In the genomic region with DNA sequence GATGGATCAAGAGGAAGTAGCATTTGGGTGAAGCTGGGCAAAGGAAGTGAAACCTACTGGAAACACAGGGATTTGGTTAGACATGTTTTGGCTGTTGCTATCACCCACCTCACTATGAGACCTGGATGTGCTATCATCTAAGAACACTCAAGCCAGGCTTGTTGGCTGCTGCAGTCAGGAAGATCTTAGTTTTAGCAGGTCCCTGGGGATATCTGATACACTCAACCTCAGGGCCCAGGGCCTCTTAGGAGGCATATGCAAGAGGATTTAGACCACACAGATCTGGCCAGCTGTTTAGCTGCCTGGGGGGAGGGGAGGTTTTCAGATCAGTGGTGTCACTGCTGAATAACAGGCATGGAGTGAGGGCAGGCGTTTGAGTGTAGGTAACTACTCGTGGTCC, we compare ENCODE assay signal across 20 mouse cellular contexts. TPM values are rescaled to one million over a fixed set of nuclear protein-coding genes. Genes with fewer than 3 reads are reported as not detected.
DNase-seq lines count a peak whose midpoint lies in the region; ATAC-seq and TF ChIP-seq lines count a peak whose summit lies in the region.
"Had no signal": no experiment of that assay in that cellular context is flagged by ENCODE, and none has a peak within 500 bp of the region (broad histone marks: within the 10 kb centered on the region; RNA-seq: fewer than 3 reads in every experiment).

No protein-coding gene starts in this region.

- peak; percentile 72 for DNase-seq in midbrain, embryonic 11.5 days (ENCODE audit: low spot score, missing footprints)
- peak; percentile 50 for DNase-seq in liver, postnatal 0 days
- no peak for DNase-seq in thymus, postnatal 36 days
- no peak for DNase-seq in kidney, postnatal 14 days
- no peak for DNase-seq in left cerebral cortex, postnatal 25 days (ENCODE audit: low spot score in 2 of 2)
- DNase-seq: adrenal gland, postnatal 14 days; gastrocnemius, postnatal 25 days; lung, embryonic 14.5 days; right cerebral cortex, adult 18-20 months; thymus, postnatal 4 days had no signal

- H3K4me3 ChIP-seq in midbrain, embryonic 11.5 days (ENCODE audit: low read depth, low read length): no peak overlapping the region
- no peak overlapping the region for H3K4me3 ChIP-seq in midbrain, embryonic 13.5 days (replicated peaks)
- H3K4me3 ChIP-seq in liver, postnatal 0 days (ENCODE audit: low read depth, low read length): no peak overlapping the region
- H3K4me3 ChIP-seq: forebrain, embryonic 15.5 days; heart, embryonic 15.5 days; kidney, embryonic 15.5 days had no signal

- intact Hi-C loops in left cerebral cortex, postnatal 25 days (cut with DNase I): no loop called here

- TF ChIP-seq EP300 in liver, postnatal 0 days (IDR thresholded peaks at IDR 0.05; ENCODE audit: low read depth): peak; percentile 89

- 56% methylated on average over 2 of the region's 2 CpGs for WGBS in midbrain, embryonic 11.5 days
- 61% methylated on average over 2 of the region's 2 CpGs for WGBS in midbrain, embryonic 13.5 days
- 36% methylated on average over 2 of the region's 2 CpGs for WGBS in liver, postnatal 0 days (ENCODE audit: insufficient replicate concordance)

- no peak for TF ChIP-seq CTCF in liver, postnatal 0 days (IDR thresholded peaks at IDR 0.05; ENCODE audit: low read depth)

- H3K9me3 ChIP-seq in midbrain, embryonic 11.5 days (ENCODE audit: control insufficient read depth, low read length): no peaks in the 10 kb centered on the region
- no peaks in the 10 kb centered on the region for H3K9me3 ChIP-seq in midbrain, embryonic 13.5 days
- no peaks in the 10 kb centered on the region for H3K9me3 ChIP-seq in liver, postnatal 0 days (ENCODE audit: low read length)
- H3K9me3 ChIP-seq: forebrain, embryonic 15.5 days; heart, embryonic 15.5 days; kidney, embryonic 15.5 days had no signal

- no peak overlapping the region for H3K4me2 ChIP-seq in midbrain, embryonic 11.5 days
- H3K4me2 ChIP-seq in midbrain, embryonic 13.5 days (replicated peaks): no peak overlapping the region
- no peak overlapping the region for H3K4me2 ChIP-seq in liver, postnatal 0 days (ENCODE audit: low read depth, low read length)
- H3K4me2 ChIP-seq: forebrain, embryonic 15.5 days; heart, embryonic 15.5 days; hindbrain, embryonic 14.5 days; kidney, embryonic 15.5 days; lung, embryonic 14.5 days had no signal

- H3K27ac ChIP-seq in midbrain, embryonic 11.5 days (ENCODE audit: low read depth, low read length): no peak overlapping the region
- no peak overlapping the region for H3K27ac ChIP-seq in midbrain, embryonic 13.5 days
- H3K27ac ChIP-seq in liver, postnatal 0 days (ENCODE audit: low read depth): 0 out of 2 replicates have a peak overlapping the region, but pooled peaks have one; percentile 25
- H3K27ac ChIP-seq: forebrain, embryonic 15.5 days; heart, embryonic 15.5 days; hindbrain, embryonic 14.5 days; kidney, embryonic 15.5 days had no signal

- no peaks in the 10 kb centered on the region for H3K36me3 ChIP-seq in midbrain, embryonic 11.5 days (ENCODE audit: control insufficient read depth, insufficient read depth, low read length)
- no peaks in the 10 kb centered on the region for H3K36me3 ChIP-seq in midbrain, embryonic 13.5 days
- no peaks in the 10 kb centered on the region for H3K36me3 ChIP-seq in liver, postnatal 0 days (replicated peaks; ENCODE audit: insufficient read depth, low read length)
- H3K36me3 ChIP-seq: forebrain, embryonic 15.5 days; heart, embryonic 15.5 days; kidney, embryonic 15.5 days had no signal

- H3K27me3 ChIP-seq in midbrain, embryonic 11.5 days (ENCODE audit: control insufficient read depth, insufficient read depth, low read length): no peaks in the 10 kb centered on the region
- H3K27me3 ChIP-seq in midbrain, embryonic 13.5 days: no peaks in the 10 kb centered on the region
- no peaks in the 10 kb centered on the region for H3K27me3 ChIP-seq in liver, postnatal 0 days (ENCODE audit: insufficient read depth, low read length)
- H3K27me3 ChIP-seq: forebrain, embryonic 15.5 days; heart, embryonic 15.5 days; kidney, embryonic 15.5 days had no signal

- H3K4me1 ChIP-seq in midbrain, embryonic 11.5 days (ENCODE audit: control insufficient read depth, insufficient read depth, low read length): peaks cover 6% of the 10 kb centered on the region
- peaks cover 10% of the 10 kb centered on the region for H3K4me1 ChIP-seq in midbrain, embryonic 13.5 days (replicated peaks)
- H3K4me1 ChIP-seq in liver, postnatal 0 days (ENCODE audit: insufficient read depth): peaks cover 19% of the 10 kb centered on the region
- H3K4me1 ChIP-seq: forebrain, embryonic 15.5 days had no signal

- no peak overlapping the region for H3K9ac ChIP-seq in midbrain, embryonic 11.5 days (ENCODE audit: low read length)
- H3K9ac ChIP-seq in midbrain, embryonic 13.5 days (replicated peaks): no peak overlapping the region
- no peak overlapping the region for H3K9ac ChIP-seq in liver, postnatal 0 days (replicated peaks)
- H3K9ac ChIP-seq: forebrain, embryonic 15.5 days; heart, embryonic 15.5 days; hindbrain, embryonic 14.5 days; kidney, embryonic 15.5 days; lung, embryonic 14.5 days had no signal

- ATAC-seq in midbrain, embryonic 11.5 days (ENCODE audit: low FRiP score): no peak
- no peak for ATAC-seq in midbrain, embryonic 13.5 days
- peak; percentile 20 for ATAC-seq in common myeloid progenitor, adult 5-6 weeks (replicated peaks; ENCODE audit: low read depth, poor library complexity, severe bottlenecking)
- peak; percentile 76 for ATAC-seq in liver, postnatal 0 days
- ATAC-seq: forebrain, embryonic 15.5 days had no signal

RNA-seq across cellular contexts. Expression of gene Noxa1, which starts 20.5 kb away (rescaled TPM):
- polyA plus RNA-seq in midbrain, embryonic 11.5 days (2014; fragmentation: Nextera tagmentation; extraction: Ambion mirVana): not detected in 2 replicates
- 0.16 TPM in 1 of 2 replicates, not detected in the other for polyA plus RNA-seq in midbrain, embryonic 13.5 days (2015; fragmentation: Nextera tagmentation; extraction: Ambion mirVana)
- 0.09 TPM in 1 of 2 replicates, not detected in the other for total RNA-seq in common myeloid progenitor, adult 5-6 weeks (2017)
- 0.52 and 0.59 TPM in 2 replicates for polyA plus RNA-seq in liver, postnatal 0 days (2015; fragmentation: Nextera tagmentation; extraction: Ambion mirVana)
- total RNA-seq in left cerebral cortex, postnatal 25 days (2021): not detected
- total RNA-seq: adrenal gland, postnatal 14 days; gastrocnemius, postnatal 25 days; layer of hippocampus, adult 8-10 months; left cerebral cortex, postnatal 10 days had no signal
- polyA plus RNA-seq: embryonic facial prominence, embryonic 11.5 days; forebrain, embryonic 15.5 days; hindbrain, embryonic 14.5 days had no signal

RNA-seq across cellular contexts. Expression of gene Entpd8, which starts 35.3 kb away (rescaled TPM):
- polyA plus RNA-seq in midbrain, embryonic 11.5 days (2014; fragmentation: Nextera tagmentation; extraction: Ambion mirVana): not detected in 2 replicates
- not detected in 2 replicates for polyA plus RNA-seq in midbrain, embryonic 13.5 days (2015; fragmentation: Nextera tagmentation; extraction: Ambion mirVana)
- not detected in 2 replicates for total RNA-seq in common myeloid progenitor, adult 5-6 weeks (2017)
- polyA plus RNA-seq in liver, postnatal 0 days (2015; fragmentation: Nextera tagmentation; extraction: Ambion mirVana): 23.8 and 25.9 TPM in 2 replicates
- not detected for total RNA-seq in left cerebral cortex, postnatal 25 days (2021)
- total RNA-seq: gastrocnemius, postnatal 25 days; layer of hippocampus, adult 8-10 months; left cerebral cortex, postnatal 10 days had no signal
- polyA plus RNA-seq: embryonic facial prominence, embryonic 11.5 days; forebrain, embryonic 15.5 days; heart, embryonic 15.5 days; hindbrain, embryonic 14.5 days; lung, embryonic 14.5 days; neural tube, embryonic 11.5 days had no signal

Comparison
In these comparisons a context has a peak if more than half of its experiments do, and no peak if none do; other contexts are left out.
1. ATAC-seq: peak in common myeloid progenitor, adult 5-6 weeks (single experiment) and liver, postnatal 0 days (single experiment); none in midbrain, embryonic 11.5 days (single experiment) and midbrain, embryonic 13.5 days (single experiment).
2. DNase-seq: peak in midbrain, embryonic 11.5 days (single experiment) and liver, postnatal 0 days (single experiment); none in thymus, postnatal 36 days (0 of 2), kidney, postnatal 14 days (single experiment) and left cerebral cortex, postnatal 25 days (0 of 2).
3. RNA of gene Entpd8, which starts 35.3 kb away (polyA plus RNA-seq): 23.8 to 25.9 TPM in liver, postnatal 0 days; not detected in midbrain, embryonic 13.5 days and not detected in midbrain, embryonic 11.5 days; every median in the first group is over 10 times any median in the second.